Mouse (Mus musculus) embryonic facial prominence, embryonic 10.5 days (tissue): ENCODE measurements around the gene Nanos3. TPM values are rescaled to one million over a fixed set of nuclear protein-coding genes. Genes with fewer than 3 reads are reported as not detected.

Experiments used
- DNase-seq: peaks from one replicate; pipeline ENCODE4 v3.0.0-alpha.2; 2017; ENCODE audit warnings: low spot score
- H3K27ac ChIP-seq: fragments of 300-500 bp; sonication (generic); replicated peaks from 2 replicates; pipeline ENCODE4 v1.5.1; 2016; ENCODE audit warnings: mild to moderate bottlenecking
- H3K27me3 ChIP-seq: fragments of 300-500 bp; sonication (generic); replicated peaks from 2 replicates; pipeline ENCODE4 v1.6.1; 2016; ENCODE audit warnings: low read depth, mild to moderate bottlenecking; ENCODE audit not compliant: poor library complexity, severe bottlenecking
- H3K36me3 ChIP-seq: fragments of 300-500 bp; sonication (generic); replicated peaks from 2 replicates; pipeline ENCODE4 v1.6.1; 2016; ENCODE audit warnings: mild to moderate bottlenecking, moderate library complexity
- H3K4me1 ChIP-seq: fragments of 300-500 bp; sonication (generic); 2 replicates; pipeline ENCODE4 v1.6.1; 2016
- H3K4me3 ChIP-seq: fragments of 300-500 bp; sonication (generic); 2 replicates; pipeline ENCODE4 v1.5.1; 2016; ENCODE audit warnings: mild to moderate bottlenecking, moderate library complexity
- H3K9me3 ChIP-seq: fragments of 300-500 bp; sonication (generic); 2 replicates; pipeline ENCODE4 v1.6.1; 2016; ENCODE audit warnings: mild to moderate bottlenecking
- WGBS: fragments of 180-500 bp; shearing (Covaris S2); methylation state at CpG from one replicate; pipeline ENCODE4 v1.1.7; 2016; 5-methylcytosine and 5-hydroxymethylcytosine counted together
- polyA plus RNA-seq: library from polyadenylated mRNA; unstranded; fragments of >200 nt; fragmentation: Nextera tagmentation; extraction: Ambion mirVana; gene quantifications from 2 replicates; pipeline ENCODE4 v1.2.1, GENCODE M21; 2016

The Nanos3 gene
- polyA plus RNA-seq, result 2.4 and 3.5 TPM in 2 replicates

- peak within 1 kb of the TSS; percentile 91 for H3K4me3 ChIP-seq
- H3K36me3 ChIP-seq, result peaks cover 9% of the 10 kb centered on the region; the same call in 1 of the 2 replicates
- H3K9me3 ChIP-seq, result no peaks in the 10 kb centered on the region
- DNase-seq, result no peak
- H3K27ac ChIP-seq, result peak within 1 kb of the TSS; percentile 100
- H3K4me1 ChIP-seq, result peaks cover 62% of the 10 kb centered on the region
- WGBS, result 93% methylated on average over 7 of the region's 7 CpGs
- H3K27me3 ChIP-seq, result peaks cover 34% of the 10 kb centered on the region
Measured at GRCm38 (mm10) chr8:84185117-84185516, at the start of gene Nanos3. Gene Nanos3 (minus strand): TSS chr8:84185217.

DNA sequence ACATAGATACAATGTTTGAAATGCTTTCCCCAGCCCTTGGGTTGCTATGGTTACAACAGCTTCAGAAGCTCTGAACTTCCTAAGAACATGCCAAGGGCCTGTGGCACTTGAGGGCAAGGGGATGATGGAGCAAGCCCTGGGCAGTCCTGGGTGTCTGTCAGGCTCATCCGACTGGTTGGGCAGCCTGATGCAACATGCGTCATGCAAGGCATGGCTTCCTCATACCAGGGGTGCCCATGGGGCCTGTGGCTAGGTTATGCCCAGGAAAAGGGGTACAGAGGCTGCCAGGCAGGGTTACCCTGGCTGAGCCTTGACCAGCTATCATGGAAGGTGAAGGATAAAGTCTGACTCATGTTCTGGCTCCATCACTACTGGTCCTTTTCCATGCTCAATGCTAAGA is 48.0 kb upstream of the Nanos3 start:
- H3K4me3 ChIP-seq, result no peak overlapping the region
- H3K27me3 ChIP-seq, result no peaks in the 10 kb centered on the region
- WGBS, result 91% methylated on average over 2 of the region's 2 CpGs
- peaks cover 26% of the 10 kb centered on the region for H3K4me1 ChIP-seq
- H3K9me3 ChIP-seq, result no peaks in the 10 kb centered on the region
- no peak overlapping the region for H3K27ac ChIP-seq
- DNase-seq, result no peak
- peaks cover 69% of the 10 kb centered on the region for H3K36me3 ChIP-seq

DNA sequence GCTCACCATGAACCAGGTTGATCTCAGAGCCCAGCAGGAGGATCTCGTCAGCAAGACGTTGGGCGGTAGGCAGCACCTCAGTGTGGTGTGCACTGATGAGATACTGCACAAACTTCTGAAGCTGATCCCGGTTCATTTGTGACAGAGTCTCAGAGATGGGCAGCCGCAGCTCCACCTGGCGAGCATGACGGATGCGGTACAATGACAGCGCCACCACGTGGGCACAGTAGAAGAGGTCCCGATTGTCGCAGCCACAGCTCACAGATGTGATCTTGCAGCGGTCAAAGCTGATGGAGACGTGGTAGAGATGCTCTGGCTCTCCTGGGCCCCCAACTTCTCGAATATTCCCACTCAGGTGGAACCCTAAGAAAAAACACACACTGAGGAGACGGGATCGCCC is 45.7 kb upstream of the Nanos3 start:
- peak; percentile 24 for DNase-seq
- peaks cover 12% of the 10 kb centered on the region for H3K4me1 ChIP-seq
- H3K27ac ChIP-seq, result no peak overlapping the region
- no peak overlapping the region for H3K4me3 ChIP-seq
- H3K36me3 ChIP-seq, result peaks cover 92% of the 10 kb centered on the region
- H3K27me3 ChIP-seq, result no peaks in the 10 kb centered on the region
- H3K9me3 ChIP-seq, result no peaks in the 10 kb centered on the region
- WGBS, result 80% methylated on average over 17 of the region's 17 CpGs

DNA sequence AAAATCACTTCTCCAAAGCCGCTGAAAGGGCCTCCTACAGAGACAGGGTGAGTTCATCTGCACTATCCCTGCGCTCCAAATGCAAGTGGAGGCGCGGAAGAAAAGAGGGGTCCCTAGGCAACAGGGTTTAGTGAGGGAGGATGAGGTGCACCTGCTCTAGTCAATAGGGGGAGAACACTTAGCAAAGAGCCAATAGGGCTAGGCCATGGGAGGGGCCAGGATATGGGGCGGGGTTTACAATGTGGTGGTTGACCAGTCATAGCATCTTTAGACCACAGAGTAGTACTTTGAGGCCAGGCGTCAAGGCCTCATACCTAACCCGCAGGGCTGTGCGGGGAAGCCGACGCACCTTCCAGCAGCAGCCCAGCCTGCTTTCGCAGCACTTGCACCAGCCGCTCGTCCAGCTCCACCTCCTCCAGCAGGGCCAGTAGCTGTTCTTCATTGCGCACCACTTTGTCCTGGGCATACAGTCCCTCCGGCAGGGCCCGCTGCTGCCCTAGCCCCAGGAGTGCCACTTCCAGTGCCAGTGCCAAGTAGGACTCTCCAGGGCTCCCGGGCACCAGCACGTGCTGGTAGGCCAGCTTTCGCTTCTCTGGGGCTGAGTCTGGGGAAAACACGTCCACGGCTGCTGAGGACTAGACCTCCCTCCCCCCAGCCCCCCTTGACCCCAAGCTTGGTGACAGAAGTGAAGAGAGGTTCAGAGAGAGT is 38.5 kb upstream of the Nanos3 start:
- DNase-seq, result no peak
- WGBS, result 81% methylated on average over 21 of the region's 21 CpGs
- Histone ChIP-seq H3K9me3 (no peaks in the 10 kb centered on the region), H3K4me3 (no peak overlapping the region), H3K4me1 (no peaks in the 10 kb centered on the region), H3K27ac (no peak overlapping the region), H3K36me3 (peaks cover 99% of the 10 kb centered on the region), H3K27me3 (no peaks in the 10 kb centered on the region)

DNA sequence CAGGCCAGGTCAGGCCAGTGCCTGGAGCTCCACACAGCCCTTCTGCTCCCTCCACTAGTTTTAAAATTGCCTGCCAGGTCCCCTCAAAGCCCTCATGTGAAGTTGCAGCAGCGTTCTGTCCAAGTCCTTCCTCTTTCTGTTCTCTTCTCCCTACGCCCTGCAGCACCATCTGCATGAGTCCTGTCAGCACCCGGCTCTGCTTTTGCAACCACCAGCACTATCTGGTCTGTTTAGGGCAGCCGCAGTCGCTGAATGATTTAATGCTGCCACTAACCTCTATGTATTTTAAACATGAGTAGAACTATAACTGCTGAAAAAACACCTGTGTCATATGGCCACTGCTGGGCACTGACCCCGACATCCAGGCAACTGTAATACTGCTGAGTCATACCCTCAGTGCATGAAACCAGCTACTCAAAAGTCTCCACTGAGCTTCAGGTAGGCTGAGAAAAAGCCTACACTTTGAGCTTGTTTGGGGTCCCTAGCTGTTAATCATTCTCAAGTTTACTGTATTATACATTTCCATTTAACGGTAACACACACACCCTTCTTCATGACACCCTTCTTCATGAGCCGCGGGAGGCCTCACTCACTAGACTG is 37.6 kb upstream of the Nanos3 start:
- Histone ChIP-seq H3K4me3 (no peak overlapping the region), H3K9me3 (no peaks in the 10 kb centered on the region), H3K27ac (no peak overlapping the region), H3K4me1 (no peaks in the 10 kb centered on the region), H3K27me3 (no peaks in the 10 kb centered on the region), H3K36me3 (peaks cover 99% of the 10 kb centered on the region)
- DNase-seq, result no peak
- 93% methylated on average over 9 of the region's 9 CpGs for WGBS

DNA sequence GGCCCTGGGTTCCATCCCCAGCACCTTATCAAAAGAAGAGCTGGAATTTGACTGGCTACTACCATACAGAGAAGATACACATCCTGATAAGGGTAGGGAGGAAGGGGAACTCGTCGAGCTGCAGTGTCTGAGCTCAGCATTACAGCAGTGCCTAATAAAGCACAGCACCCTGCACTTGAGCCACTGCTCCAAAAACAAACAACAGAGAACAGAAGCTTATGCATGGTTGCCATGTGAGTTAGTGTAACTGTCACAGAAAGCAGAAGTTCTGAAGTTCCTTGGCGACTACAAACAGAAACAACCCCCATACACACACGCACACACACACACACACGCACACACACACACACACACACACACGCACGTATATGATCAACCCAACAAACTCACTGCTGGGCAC is 35.1 kb upstream of the Nanos3 start:
- no peak overlapping the region for H3K4me3 ChIP-seq
- H3K27me3 ChIP-seq, result no peaks in the 10 kb centered on the region
- no peak overlapping the region for H3K27ac ChIP-seq
- no peaks in the 10 kb centered on the region for H3K4me1 ChIP-seq
- WGBS, result 84% methylated on average over 7 of the region's 7 CpGs
- peaks cover 99% of the 10 kb centered on the region for H3K36me3 ChIP-seq
- DNase-seq, result no peak
- no peaks in the 10 kb centered on the region for H3K9me3 ChIP-seq

DNA sequence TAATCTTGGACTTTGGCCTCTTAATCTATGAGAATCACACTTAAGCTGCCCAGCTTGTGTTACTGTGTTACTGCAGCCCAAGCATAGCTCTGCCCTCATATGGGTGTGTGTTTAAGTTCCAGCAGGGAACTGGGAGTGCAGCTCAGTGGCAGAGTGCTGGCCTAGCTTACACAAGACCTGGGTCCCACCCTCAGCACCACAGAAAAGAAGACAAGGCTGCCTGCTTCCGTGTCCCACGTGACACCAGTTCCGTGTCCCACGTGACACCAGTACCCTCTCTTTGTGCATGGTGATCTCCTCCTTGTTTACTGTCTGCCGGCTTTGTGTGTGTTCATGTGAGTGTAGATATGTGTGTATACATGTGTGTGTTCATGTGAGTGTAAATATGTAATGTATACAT is 33.1 kb upstream of the Nanos3 start:
- WGBS, result 94% methylated on average over 5 of the region's 5 CpGs

GRCm38 (mm10) chr8:84217206-84217605 is 32.2 kb upstream of the Nanos3 start:
- WGBS, result 93% methylated on average over 11 of the region's 11 CpGs
- Histone ChIP-seq H3K4me3 (no peak overlapping the region), H3K9me3 (no peaks in the 10 kb centered on the region), H3K27ac (no peak overlapping the region), H3K4me1 (no peaks in the 10 kb centered on the region), H3K36me3 (peaks cover 99% of the 10 kb centered on the region), H3K27me3 (no peaks in the 10 kb centered on the region)
- DNase-seq, result no peak

More for the DNA sequence above, 33.1 kb upstream of the Nanos3 start:
- H3K36me3 ChIP-seq, result peaks cover 99% of the 10 kb centered on the region
- H3K27me3 ChIP-seq, result no peaks in the 10 kb centered on the region
- no peak for DNase-seq
- H3K9me3 ChIP-seq, result no peaks in the 10 kb centered on the region
- H3K4me1 ChIP-seq, result no peaks in the 10 kb centered on the region
- no peak overlapping the region for H3K4me3 ChIP-seq
- H3K27ac ChIP-seq, result no peak overlapping the region

DNA sequence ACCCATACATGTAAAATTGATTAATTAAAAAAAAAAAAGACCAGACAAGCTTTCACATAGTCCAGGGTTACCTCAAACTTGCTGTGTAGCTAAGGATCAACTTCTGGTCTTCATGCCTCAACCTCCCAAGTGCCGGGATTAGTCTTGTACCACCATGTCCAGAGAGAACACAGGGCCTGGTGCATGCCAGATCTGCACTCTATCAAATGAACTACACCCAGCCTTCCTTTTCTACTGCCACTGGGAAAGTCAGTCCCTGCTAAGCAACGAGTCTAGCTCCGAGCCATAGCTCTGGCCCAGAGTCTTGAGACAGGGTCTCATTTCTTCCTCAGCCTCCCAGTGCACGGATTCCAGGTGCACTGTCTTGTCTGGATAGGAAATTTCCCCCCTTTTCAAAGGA is 28.3 kb upstream of the Nanos3 start:
- DNase-seq, result no peak
- no peaks in the 10 kb centered on the region for H3K9me3 ChIP-seq
- no peak overlapping the region for H3K4me3 ChIP-seq
- peaks cover 99% of the 10 kb centered on the region for H3K36me3 ChIP-seq
- H3K4me1 ChIP-seq, result peaks cover 18% of the 10 kb centered on the region
- H3K27ac ChIP-seq, result no peak overlapping the region
- H3K27me3 ChIP-seq, result no peaks in the 10 kb centered on the region
- 91% methylated on average over 4 of the region's 4 CpGs for WGBS

GRCm38 (mm10) chr8:84211881-84212563 is 27.0 kb upstream of the Nanos3 start:
- 94% methylated on average over 31 of the region's 31 CpGs for WGBS
- DNase-seq, result no peak
- Histone ChIP-seq H3K9me3 (no peaks in the 10 kb centered on the region), H3K4me1 (peaks cover 26% of the 10 kb centered on the region), H3K36me3 (peaks cover 89% of the 10 kb centered on the region), H3K27ac (no peak overlapping the region), H3K4me3 (no peak overlapping the region), H3K27me3 (no peaks in the 10 kb centered on the region)

DNA sequence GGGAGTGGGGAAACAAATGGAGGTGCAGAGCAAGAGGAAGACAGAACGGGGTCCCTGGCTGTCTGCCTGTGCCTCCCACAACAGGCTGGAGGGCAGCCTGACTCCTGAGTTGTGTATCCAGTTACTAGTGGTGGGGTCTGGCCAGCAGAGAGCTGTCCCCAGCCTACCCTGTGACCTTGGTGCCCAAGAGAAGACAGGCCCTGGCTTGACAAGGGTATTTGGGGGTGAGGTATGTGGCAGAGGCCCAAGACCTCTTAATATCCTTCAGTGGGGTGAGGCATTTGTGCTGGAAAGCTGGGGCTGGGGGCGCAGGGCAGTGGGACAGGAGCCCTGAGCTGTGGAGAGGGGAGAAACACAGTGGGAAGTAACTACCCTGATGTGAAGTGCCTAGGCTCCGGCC is 26.2 kb upstream of the Nanos3 start:
- H3K4me1 ChIP-seq, result peaks cover 26% of the 10 kb centered on the region
- H3K36me3 ChIP-seq, result peaks cover 87% of the 10 kb centered on the region
- H3K27me3 ChIP-seq, result no peaks in the 10 kb centered on the region
- 94% methylated on average over 3 of the region's 3 CpGs for WGBS
- H3K27ac ChIP-seq, result no peak overlapping the region
- no peaks in the 10 kb centered on the region for H3K9me3 ChIP-seq
- DNase-seq, result no peak
- H3K4me3 ChIP-seq, result no peak overlapping the region

DNA sequence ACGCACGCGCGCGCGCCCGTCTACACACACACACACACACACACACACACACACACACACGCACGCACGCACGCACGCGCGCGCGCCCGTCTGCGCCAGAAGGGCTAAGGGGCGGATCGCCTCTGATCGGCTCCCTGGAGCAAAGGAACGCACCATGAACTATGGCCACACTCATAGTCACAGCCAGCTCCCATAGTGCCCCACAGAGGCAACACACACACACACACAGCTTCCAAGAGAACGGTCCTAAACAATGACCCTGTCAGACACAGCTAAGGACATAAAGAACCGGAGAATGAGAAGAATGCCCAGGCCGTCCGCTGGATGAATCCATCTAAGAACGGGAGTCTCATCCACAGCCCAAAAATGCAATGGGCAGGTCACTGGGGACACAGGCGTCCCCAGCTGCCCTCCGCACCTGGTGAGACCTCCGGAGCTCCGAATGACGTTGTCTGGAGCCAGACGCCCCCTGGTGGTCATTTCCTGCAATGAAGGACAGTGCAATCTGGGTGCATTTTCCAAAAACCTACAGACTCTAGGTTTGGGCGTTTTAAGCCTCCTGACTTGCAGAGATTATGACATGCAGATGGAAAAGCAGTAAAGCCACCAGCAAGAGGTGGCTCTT is 25.3 kb upstream of the Nanos3 start:
- Histone ChIP-seq H3K27ac (no peak overlapping the region), H3K4me1 (peaks cover 26% of the 10 kb centered on the region), H3K4me3 (0 out of 2 replicates have a peak overlapping the region, but pooled peaks have one; percentile 8), H3K27me3 (no peaks in the 10 kb centered on the region), H3K9me3 (no peaks in the 10 kb centered on the region), H3K36me3 (peaks cover 84% of the 10 kb centered on the region)
- 62% methylated on average over 34 of the region's 34 CpGs for WGBS
- peak; percentile 84 for DNase-seq
